In genomic region chr2:167304651-167305381, GRCm38 (mm10) we compare ENCODE assay signal across 11 mouse cellular contexts. TPM values are rescaled to one million over a fixed set of nuclear protein-coding genes. Genes with fewer than 3 reads are reported as not detected.
DNase-seq lines count a peak whose midpoint lies in the region; TF ChIP-seq lines count a peak whose summit lies in the region.
"Had no signal": no experiment of that assay in that cellular context is flagged by ENCODE, and none has a peak within 500 bp of the region (broad histone marks: within the 10 kb centered on the region; RNA-seq: fewer than 3 reads in every experiment).

No protein-coding gene starts in this region.

- TF ChIP-seq POLR2A in lung, adult 2 months (IDR thresholded peaks at IDR 0.05; ENCODE audit: borderline replicate concordance, extremely low read depth, low read depth, low read length): no peak

- TF ChIP-seq CTCF in lung, adult 2 months (IDR thresholded peaks at IDR 0.05; ENCODE audit: insufficient read depth, low read length): no peak

- H3K4me1 ChIP-seq in lung, adult 2 months (ENCODE audit: control insufficient read depth, insufficient read depth, low read length): peaks cover 4% of the 10 kb centered on the region; the same call in 1 of the 2 replicates

- H3K4me3 ChIP-seq in lung, adult 2 months (replicated peaks; ENCODE audit: extremely low read depth, low read depth, low read length): no peak overlapping the region
- H3K4me3 ChIP-seq: neural tube, embryonic 13.5 days had no signal

- DNase-seq in adrenal gland, adult (ENCODE audit: inconsistent age in 2 of 2, low spot score in 1 of 2): peak; percentile 35 to 72
- no peak for DNase-seq in adrenal gland, postnatal 4 days (ENCODE audit: low spot score in 2 of 2)
- peak; percentile 0 to 1 for DNase-seq in kidney, adult 8-10 months
- DNase-seq in kidney, postnatal 14 days: no peak
- peak; percentile 10 to 54 for DNase-seq in spleen, postnatal 4 days (ENCODE audit: low spot score in 2 of 2)
- DNase-seq in spleen, adult 18-20 months: no peak
- peak; percentile 0 to 1 for DNase-seq in layer of hippocampus, postnatal 36 days
- no peak for DNase-seq in lung, adult 2 months
- DNase-seq: lung, postnatal 14 days; midbrain, embryonic 14.5 days had no signal

- WGBS in lung, adult 2 months: 92% methylated on average over 16 of the region's 16 CpGs

RNA-seq across cellular contexts. Expression of gene B4galt5, which starts 44.2 kb away (rescaled TPM):
- total RNA-seq in adrenal gland, postnatal 4 days (2021): 100 to 1,000 TPM in 1 of 2 experiments, 10 to 100 TPM in 1; 86.1 to 102 TPM
- total RNA-seq in layer of hippocampus, postnatal 36 days (2021): 10 to 100 TPM; 44.2 to 49.7 TPM
- 17.7 and 20.5 TPM in 2 replicates for polyA plus RNA-seq in lung, adult 2 months (2012; rRNA removed)

Comparison
In these comparisons a context has a peak if more than half of its experiments do, and no peak if none do; other contexts are left out.
1. DNase-seq: peak in adrenal gland, adult (2 of 2), kidney, adult 8-10 months (2 of 2), spleen, postnatal 4 days (2 of 2) and layer of hippocampus, postnatal 36 days (2 of 2); none in adrenal gland, postnatal 4 days (0 of 2), kidney, postnatal 14 days (single experiment), spleen, adult 18-20 months (0 of 2) and lung, adult 2 months (single experiment).